Mouse (Mus musculus): Measurements from ENCODE around the gene Whamm.

Gene Whamm

GRCm38 (mm10) chr7:81597660-81598059, 26.6 kb downstream of the Whamm start:
- DNase-seq (ENCODE audit: low read depth, low spot score) = no peak

GRCm38 (mm10) chr7:81599379-81600280, 28.6 kb downstream of the Whamm start:
- DNase-seq (ENCODE audit: low read depth, low spot score) = no peak

- no peak for DNase-seq (ENCODE audit: low read depth, low spot score)
Observed at GRCm38 (mm10) chr7:81604991-81605390, 33.9 kb downstream of the Whamm start.

- DNase-seq (ENCODE audit: low read depth, low spot score) = no peak
Observed at GRCm38 (mm10) chr7:81605489-81605888, 34.4 kb downstream of the Whamm start.

GRCm38 (mm10) chr7:81606452-81606851, 35.4 kb downstream of the Whamm start:
- DNase-seq (ENCODE audit: low read depth, low spot score) = no peak

- no peak for DNase-seq (ENCODE audit: low read depth, low spot score)
Observed at GRCm38 (mm10) chr7:81610125-81610524, 39.1 kb downstream of the Whamm start.

- no peak for DNase-seq (ENCODE audit: low read depth, low spot score)
Observed at GRCm38 (mm10) chr7:81612856-81613635, 42.0 kb downstream of the Whamm start.

- DNase-seq (ENCODE audit: low read depth, low spot score) = no peak
Observed at GRCm38 (mm10) chr7:81615031-81615430, 44.0 kb downstream of the Whamm start.

GRCm38 (mm10) chr7:81622793-81623192, 51.7 kb downstream of the Whamm start:
- DNase-seq (ENCODE audit: low read depth, low spot score) = no peak

- no peak for DNase-seq (ENCODE audit: low read depth, low spot score)
Observed at GRCm38 (mm10) chr7:81623767-81624166, 52.7 kb downstream of the Whamm start.

GRCm38 (mm10) chr7:81626460-81626859, 55.4 kb downstream of the Whamm start:
- no peak for DNase-seq (ENCODE audit: low read depth, low spot score)

GRCm38 (mm10) chr7:81631261-81631660, 60.2 kb downstream of the Whamm start:
- DNase-seq (ENCODE audit: low read depth, low spot score) = no peak

- DNase-seq (ENCODE audit: low read depth, low spot score) = no peak
Observed at GRCm38 (mm10) chr7:81632586-81632985, 61.5 kb downstream of the Whamm start.

- no peak for DNase-seq (ENCODE audit: low read depth, low spot score)
Observed at GRCm38 (mm10) chr7:81641101-81641500, 70.0 kb downstream of the Whamm start.

GRCm38 (mm10) chr7:81644551-81645235, 73.6 kb downstream of the Whamm start:
- no peak for DNase-seq (ENCODE audit: low read depth, low spot score)
